In the genomic region with DNA sequence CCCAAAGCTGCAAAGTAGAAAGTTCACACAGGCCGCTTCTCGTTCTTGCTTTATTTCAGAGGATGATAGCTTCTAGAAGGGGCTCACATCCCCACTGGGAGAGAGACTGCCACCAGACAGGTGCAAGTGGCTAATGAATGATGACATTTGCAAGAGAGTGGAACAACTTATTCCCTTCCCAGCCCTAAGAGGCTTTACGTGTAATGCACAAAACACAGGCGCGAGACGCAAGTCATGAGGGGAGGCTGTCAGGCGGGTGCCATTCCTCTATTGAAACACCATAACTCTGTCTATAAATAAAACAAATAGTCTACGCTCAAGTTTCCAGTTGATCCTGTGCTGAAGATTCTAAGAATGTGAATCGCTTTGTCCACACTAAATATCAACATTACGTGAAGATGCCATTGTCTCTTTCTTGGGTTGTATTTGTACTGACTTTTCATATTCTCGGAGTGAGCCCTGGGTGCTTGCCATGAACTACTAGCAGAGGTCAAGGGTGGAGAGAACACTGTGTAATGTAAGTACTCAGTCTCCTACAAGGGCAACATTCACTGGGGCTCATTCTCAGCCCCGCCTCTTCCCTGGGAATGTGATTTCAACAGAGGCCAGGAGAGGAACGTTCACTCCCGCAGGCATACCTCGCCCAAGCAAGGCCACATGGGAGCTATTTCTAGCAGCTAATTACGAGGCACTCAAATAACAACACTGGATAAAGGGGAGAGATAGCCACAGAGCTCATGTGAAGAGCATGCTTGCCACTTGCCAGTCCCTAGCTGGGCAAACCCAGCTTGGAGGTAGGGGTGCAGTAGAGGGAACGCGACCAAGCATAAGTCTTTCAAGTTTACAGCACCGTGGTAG, we compare ENCODE assay signal across 8 mouse cellular contexts.
DNase-seq lines count a peak whose midpoint lies in the region; TF ChIP-seq lines count a peak whose summit lies in the region.

No protein-coding gene starts in this region.

- H3K27ac ChIP-seq in olfactory bulb, adult 2 months (ENCODE audit: insufficient read depth, low read depth, low read length) = peak overlapping the region; percentile 10; the same call in 1 of the 2 replicates

- peaks cover 6% of the 10 kb centered on the region for H3K4me1 ChIP-seq in olfactory bulb, adult 2 months (ENCODE audit: control insufficient read depth, insufficient read depth, low read length)

- DNase-seq in ovary, adult 18-20 months (ENCODE audit: low spot score) = peak; percentile 76
- no peak for DNase-seq in ovary, postnatal 10 days (ENCODE audit: low spot score)
- peak; percentile 87 to 88 for DNase-seq in heart, adult 9 months (ENCODE audit: low spot score in 2 of 2)
- DNase-seq in kidney, postnatal 14 days = peak; percentile 80
- no peak for DNase-seq in MN1 (ENCODE audit: low spot score)
- no peak for DNase-seq in cerebellum, adult 8-10 months
- DNase-seq in layer of hippocampus, adult 8-10 months (ENCODE audit: low spot score in 2 of 2) = no peak

- H3K4me3 ChIP-seq in olfactory bulb, adult 2 months (ENCODE audit: insufficient read depth, low read depth, low read length) = no peak overlapping the region

- TF ChIP-seq POLR2A in olfactory bulb, adult 2 months (IDR thresholded peaks at IDR 0.05; ENCODE audit: insufficient read depth, low read depth, low read length) = no peak

- TF ChIP-seq CTCF in olfactory bulb, adult 2 months (IDR thresholded peaks at IDR 0.05; ENCODE audit: insufficient read depth, low read depth, low read length) = no peak

- whole genome bisulfite sequencing in olfactory bulb, adult 2 months = 72% methylated on average over 19 of the region's 19 CpGs

Comparison
In these comparisons a context has a peak if more than half of its experiments do, and no peak if none do; other contexts are left out.
1. DNase-seq: peak in ovary, adult 18-20 months (single experiment), heart, adult 9 months (2 of 2) and kidney, postnatal 14 days (single experiment); none in ovary, postnatal 10 days (single experiment), MN1 (single experiment), cerebellum, adult 8-10 months (single experiment) and layer of hippocampus, adult 8-10 months (0 of 2).